Mouse (Mus musculus): ENCODE data around the gene Pcdh8.
A peak's percentile ranks its signal among the peaks of the same experiment; 100 is the strongest.

Pcdh8 gene

GRCm38 (mm10) chr14:79771094-79771535 lies at the start of gene Pcdh8:
Gene Pcdh8, minus strand, starts transcription at chr14:79771312.
- peak; percentile 6 to 10 for DNase-seq (ENCODE audit: low spot score in 2 of 2)

GRCm38 (mm10) chr14:79814709-79815108 lies 43.6 kb upstream of the Pcdh8 start:
- no peak for DNase-seq (ENCODE audit: low spot score in 2 of 2)

DNA sequence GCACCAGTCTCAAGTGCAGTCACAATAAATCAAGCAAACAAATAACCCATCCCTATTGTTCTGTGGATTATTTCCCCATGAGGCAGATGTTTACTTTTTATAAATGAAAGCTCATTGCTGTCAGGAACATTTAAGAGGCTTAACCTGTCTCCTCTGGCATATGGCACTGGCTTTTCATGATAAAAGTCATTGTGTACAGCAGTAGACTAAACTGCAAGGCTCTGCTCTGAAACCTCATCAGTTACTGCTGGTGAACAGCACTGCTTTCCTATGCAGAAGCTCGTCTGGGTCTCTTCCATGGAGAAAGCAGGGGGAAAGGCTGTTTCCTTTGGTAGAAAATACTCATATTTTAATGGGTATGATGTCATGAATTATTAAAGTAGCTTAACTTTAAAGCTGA lies 43.0 kb upstream of the Pcdh8 start:
- no peak for DNase-seq (ENCODE audit: low spot score in 2 of 2)

DNA sequence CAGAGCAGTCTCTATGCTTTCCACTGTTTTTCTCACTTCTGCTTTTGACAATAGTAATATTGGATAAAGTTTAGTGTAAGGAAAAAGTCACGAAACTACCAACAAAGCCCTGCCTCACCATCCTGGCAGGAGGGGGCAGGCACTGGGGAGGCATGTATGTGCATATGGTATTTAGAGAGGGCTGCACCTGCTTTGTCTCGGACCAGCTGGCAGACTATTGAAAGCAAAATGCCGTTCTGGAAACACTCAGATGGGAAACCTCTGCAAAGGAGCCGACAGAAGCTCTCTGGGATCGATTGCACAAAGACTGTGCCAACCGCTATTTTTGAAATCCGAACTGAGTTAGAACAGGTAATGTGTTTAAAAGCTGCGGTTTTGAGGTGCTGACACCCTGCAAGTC lies 22.1 kb upstream of the Pcdh8 start:
- no peak for DNase-seq (ENCODE audit: low spot score in 2 of 2)

DNA sequence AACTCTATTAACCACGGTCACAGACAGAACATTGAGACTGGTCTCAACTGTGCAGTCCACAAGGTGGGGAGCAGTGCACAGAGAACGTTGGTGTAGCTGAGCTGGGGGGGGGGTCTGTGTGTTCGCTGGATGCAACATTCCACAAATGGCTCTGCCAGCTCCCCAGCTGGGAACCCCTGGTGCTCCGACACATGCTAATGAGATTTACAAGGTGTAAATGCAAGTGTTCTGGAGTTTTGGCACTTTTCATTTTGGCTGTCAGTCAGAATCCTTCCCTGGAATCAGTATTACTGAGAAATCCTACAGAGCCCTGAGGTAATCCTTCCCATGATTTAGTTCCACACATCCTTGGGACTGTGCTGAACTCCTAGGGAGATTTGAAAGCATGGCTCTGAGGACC lies 18.4 kb upstream of the Pcdh8 start:
- DNase-seq (ENCODE audit: low spot score in 2 of 2): no peak

DNA sequence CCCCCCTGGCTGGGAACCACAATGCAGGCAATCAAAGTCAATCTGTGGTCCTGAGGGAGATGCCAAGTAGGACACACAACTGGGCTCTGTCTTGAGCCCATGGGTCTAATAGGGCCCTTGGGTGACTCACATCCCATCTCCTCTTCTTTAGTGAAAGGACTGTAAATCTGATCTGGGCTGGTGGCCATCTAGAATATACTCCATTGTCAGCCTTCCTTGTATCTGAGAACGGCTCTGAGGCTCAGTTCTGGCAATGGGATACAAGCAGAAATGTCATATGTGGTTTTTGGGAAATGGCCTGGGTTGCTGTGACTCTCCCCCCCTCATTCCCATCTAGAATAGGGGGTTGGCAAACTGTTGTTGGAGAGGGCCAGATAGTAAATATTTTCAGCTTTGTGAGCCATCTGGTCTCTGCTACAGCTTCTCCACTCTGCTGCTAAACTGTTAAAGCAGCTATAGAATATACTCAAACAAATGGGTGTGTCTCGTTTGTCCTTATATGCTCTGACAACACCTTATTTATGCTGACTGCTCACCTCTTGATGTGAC lies 17.6 kb upstream of the Pcdh8 start:
- no peak for DNase-seq (ENCODE audit: low spot score in 2 of 2)

DNA sequence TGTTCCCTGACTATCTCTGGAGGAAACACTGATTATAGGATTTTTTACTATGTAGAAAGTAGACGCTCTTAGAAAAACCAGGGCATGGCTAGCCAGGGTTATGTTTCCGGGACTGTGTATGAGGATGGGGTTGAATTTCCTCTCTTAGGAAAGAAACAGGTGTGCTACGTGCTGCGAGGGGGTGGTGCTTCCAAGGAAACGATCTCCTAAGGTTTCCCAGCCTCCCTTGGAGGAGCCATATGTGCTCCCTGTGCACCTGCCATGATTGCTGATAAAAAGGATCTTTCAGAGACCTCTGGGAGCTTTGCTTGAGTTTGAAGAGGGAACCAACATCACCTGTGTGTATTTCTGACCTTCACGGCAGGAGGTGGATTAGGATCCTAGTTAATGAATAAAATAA lies 16.8 kb upstream of the Pcdh8 start:
- no peak for DNase-seq (ENCODE audit: low spot score in 2 of 2)

GRCm38 (mm10) chr14:79785400-79785799 lies 14.3 kb upstream of the Pcdh8 start:
- DNase-seq (ENCODE audit: low spot score in 2 of 2): no peak

DNA sequence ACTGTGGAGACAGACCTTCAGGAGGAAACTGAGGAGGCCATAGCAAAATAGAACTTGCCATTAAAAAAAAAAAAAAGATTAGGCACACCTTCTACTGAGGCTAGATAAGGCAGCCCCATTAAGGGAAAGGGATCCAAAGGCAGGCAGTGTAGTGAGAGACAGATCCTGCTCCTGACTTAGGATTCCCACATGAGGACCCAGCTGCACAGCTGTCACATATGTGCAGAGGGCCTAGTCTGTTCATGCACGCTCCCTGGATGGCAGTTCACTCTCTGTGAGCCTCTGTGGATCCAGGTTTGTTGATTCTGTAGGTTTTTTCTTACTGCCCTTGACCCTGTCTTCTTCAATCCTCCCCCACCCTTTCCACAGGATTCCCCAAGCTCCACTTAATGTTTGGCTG lies 9.8 kb upstream of the Pcdh8 start:
- DNase-seq (ENCODE audit: low spot score in 2 of 2): no peak

DNA sequence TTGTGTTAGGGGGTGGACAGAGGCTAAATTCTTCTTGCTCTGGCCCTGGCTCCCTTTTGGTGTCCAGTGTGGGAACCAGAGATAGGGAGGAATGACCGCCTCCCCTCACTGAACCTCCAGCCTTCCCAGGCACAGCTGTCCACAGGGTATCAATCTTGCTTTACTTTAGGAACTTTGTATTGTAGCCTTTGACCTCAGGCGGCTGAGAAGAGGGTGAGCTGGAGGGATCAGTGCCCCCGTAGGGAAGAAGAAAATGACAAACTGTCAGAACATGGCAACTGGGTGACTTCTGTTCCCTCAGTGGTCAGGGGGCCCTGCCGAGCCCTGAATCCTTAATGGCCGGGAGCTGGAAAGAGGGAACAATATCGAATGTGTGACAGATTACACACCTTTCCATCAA lies 9.2 kb upstream of the Pcdh8 start:
- DNase-seq (ENCODE audit: low spot score in 2 of 2): no peak

GRCm38 (mm10) chr14:79779841-79780240 lies 8.7 kb upstream of the Pcdh8 start:
- DNase-seq (ENCODE audit: low spot score in 2 of 2): no peak

DNA sequence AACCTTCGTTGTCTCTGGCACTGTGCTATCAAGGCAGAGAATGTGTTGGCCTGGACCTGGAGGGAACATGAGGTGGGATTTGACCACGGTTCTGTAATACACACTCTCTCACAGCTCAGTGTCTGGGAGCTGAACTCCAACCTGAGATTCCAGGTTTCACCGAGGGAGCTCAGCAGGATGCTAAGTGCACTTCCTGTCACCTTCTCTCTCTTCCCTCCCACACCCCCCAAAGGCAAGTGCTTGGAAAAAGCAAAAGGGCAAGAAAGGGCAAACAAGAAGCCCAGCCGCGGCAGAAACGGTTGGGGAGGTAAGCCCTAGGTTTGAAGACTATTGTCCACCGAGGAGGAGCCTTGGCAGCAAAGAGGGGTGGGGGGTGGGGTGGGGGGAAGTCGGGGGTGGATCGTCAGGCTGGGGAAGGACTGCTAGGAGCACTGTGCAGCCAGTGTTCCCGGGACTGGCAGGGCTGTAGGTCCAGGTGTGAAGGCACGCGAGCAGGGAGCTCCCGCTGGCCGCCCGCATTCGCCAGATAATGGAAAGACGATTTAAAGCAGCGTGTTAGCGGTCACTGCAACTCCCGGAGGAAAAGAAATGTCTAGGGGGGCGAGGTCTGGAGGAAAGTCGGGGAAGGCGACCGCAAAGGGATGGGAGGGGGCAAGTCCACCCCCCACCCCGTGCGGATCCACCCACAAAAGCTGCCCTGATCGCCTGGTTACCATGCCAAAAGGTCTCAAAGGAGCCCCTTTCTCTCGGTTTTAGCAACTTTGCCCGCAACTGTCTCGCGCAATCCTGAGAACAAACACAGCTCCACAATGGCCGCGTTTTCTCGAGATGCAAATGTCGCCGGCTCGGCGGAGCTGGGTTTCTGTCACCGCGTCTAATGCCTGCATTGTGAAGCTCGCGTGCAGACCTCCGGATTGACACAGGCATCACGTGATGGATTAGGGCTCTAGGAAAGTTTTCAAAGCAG lies 2.6 kb upstream of the Pcdh8 start:
- no peak for DNase-seq (ENCODE audit: low spot score in 2 of 2)

GRCm38 (mm10) chr14:79771802-79772511 lies 845 bp upstream of the Pcdh8 start:
- DNase-seq (ENCODE audit: low spot score in 2 of 2): no peak

DNA sequence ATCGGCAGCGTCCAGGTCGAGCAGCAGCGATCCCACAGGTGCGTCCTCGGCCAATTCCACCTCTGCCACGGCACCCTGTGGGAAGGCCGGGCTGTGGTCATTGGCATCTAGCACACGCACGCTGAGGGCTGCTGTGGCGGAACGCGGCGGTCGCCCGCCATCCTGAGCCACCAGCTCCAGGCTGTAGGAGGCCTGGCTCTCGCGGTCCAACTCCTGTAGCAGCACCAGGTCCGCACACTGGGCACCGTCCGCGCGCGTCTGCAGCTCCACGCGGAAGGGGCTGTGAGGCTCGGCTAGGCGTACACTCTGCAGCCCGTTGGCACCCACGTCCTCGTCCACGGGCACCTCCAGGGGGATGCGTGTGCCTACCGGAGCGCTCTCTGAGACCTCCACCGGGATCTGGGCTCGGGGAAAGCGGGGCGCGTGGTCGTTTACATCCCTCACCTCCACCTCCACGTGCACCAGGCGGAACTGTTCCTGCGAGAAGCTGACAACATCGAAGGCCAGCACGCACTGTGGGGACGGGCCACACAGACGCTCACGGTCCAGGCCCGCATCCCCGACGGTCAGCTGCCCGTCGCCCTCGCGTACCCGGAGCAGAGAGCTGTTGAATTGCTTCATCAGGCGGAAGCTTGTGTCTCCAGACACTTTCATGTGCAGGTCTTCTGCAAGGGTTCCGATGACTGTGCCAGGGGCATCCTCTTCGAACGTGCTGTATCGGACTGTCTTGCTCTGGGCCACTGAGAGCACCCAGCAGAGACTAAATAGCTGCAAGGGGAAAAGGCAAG lies 612 bp downstream of the Pcdh8 start:
- no peak for DNase-seq (ENCODE audit: low spot score in 2 of 2)

DNA sequence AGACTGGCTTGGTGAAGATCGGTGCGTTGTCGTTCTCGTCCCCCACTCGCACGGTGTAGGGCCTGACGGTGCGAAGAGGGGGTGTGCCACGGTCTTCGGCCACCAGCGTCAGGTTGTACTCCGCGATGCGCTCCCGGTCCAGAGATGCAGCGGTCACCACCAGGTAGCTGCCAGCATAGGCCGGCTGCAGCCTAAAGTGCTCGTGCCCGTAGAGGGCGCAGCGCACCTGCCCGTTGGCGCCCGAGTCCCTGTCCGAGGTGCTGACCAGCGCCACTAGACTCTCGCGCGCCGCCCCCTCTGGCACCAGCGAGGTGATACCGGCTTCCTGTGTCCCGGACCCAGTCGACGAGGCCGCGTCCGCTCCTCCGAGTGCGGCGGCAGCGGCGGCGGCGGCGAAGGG lies 1.5 kb downstream of the Pcdh8 start:
- peak; percentile 53 to 75 for DNase-seq (ENCODE audit: low spot score in 2 of 2)

DNA sequence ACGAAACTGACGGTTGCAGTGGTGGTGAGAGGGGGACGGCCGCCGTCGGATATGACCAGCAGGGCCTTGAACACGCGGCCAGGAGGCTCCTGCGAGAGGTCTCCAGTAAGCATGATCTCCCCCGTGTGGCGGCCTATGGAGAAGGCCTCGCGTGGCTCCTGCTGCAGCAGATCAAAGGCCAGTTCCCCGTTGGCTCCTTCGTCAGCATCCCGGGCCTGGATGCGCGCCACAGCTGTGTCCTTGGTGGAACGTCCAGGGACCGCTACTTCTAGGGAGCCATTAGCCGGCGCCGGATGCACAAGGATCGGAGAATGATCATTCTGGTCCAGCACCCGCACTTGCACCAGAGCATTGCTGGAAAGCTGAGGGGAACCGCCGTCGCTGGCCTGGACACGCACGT lies 2.1 kb downstream of the Pcdh8 start:
- no peak for DNase-seq (ENCODE audit: low spot score in 2 of 2)

- no peak for DNase-seq (ENCODE audit: low spot score in 2 of 2)
Observed at GRCm38 (mm10) chr14:79768076-79768830, 2.9 kb downstream of the Pcdh8 start.

DNA sequence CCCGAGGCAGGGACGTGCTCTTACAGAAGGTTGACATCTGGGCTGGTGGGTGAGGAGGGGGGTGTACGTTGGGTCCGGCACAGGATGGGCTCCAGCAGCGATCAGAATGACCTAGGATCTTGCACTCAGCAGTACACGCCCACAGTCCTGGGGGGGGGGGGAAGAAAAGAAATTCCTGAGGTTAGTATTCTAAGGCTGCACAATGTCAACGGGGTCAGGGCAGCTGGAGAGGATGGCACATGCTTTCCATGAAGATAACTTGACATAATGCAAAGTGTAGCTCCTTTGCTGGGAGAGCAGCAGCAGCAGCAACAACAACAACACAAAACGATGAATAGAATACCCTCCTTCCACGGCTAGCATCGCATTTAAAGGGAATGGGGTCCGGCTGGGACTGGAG lies 3.5 kb downstream of the Pcdh8 start:
- no peak for DNase-seq (ENCODE audit: low spot score in 2 of 2)

GRCm38 (mm10) chr14:79765196-79765765 lies 5.8 kb downstream of the Pcdh8 start:
- DNase-seq (ENCODE audit: low spot score in 2 of 2): no peak

DNA sequence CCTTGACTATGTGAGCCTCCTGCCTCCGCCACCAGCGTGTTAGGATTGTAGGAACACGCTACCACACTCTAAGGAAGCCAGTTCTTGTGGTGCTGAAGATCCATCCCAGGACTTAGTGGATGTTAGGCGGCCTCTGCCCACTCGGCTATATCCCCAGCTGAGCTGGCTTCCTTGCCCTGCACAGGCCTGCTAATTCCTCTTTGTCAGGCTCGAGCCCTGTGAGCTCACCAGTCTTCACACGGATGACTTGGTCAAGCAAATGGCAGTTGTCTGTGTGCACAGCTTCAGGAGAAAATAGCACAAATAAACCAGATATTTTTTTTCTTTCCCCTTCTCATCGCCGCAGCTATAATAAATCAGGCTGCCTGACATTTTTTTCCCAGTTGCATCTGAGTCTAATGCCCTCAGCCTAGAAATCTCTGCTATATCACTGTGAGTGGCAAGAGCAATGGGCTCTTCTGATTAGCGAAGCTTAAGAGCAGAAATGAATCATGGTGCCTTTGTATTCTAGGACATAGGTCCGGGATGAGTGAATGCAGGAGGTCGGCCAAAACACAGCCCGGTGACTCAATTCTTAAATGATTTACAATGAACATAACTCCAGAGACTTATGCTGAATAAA lies 16.4 kb downstream of the Pcdh8 start:
- no peak for DNase-seq (ENCODE audit: low spot score in 2 of 2)
